Mouse (Mus musculus): ENCODE measurements around the gene Sfmbt1. TPM values are rescaled to one million over a fixed set of nuclear protein-coding genes. Genes with fewer than 3 reads are reported as not detected.

Sfmbt1 gene
- polyA plus RNA-seq (2015; fragmentation: Nextera tagmentation; extraction: Ambion mirVana), result 15.0 and 15.8 TPM in 2 replicates

GRCm38 (mm10) chr14:30714799-30715617 is at the start of gene Sfmbt1:
TSS of gene Sfmbt1 (plus strand) at chr14:30714849.
- no peaks in the 10 kb centered on the region for H3K9me3 ChIP-seq (ENCODE audit: low read length)
- no peaks in the 10 kb centered on the region for H3K36me3 ChIP-seq (replicated peaks; ENCODE audit: insufficient read depth, low read length)
- peaks cover 17% of the 10 kb centered on the region for H3K4me1 ChIP-seq (ENCODE audit: insufficient read depth)
- ATAC-seq, result peak; percentile 40
- peaks cover 4% of the 10 kb centered on the region; the same call in 1 of the 2 replicates for H3K27me3 ChIP-seq (ENCODE audit: insufficient read depth, low read length)
- peak within 1 kb of the TSS; percentile 89 for H3K27ac ChIP-seq (ENCODE audit: low read depth)
- peak within 1 kb of the TSS; percentile 96 for H3K9ac ChIP-seq (replicated peaks)
- H3K4me2 ChIP-seq (ENCODE audit: low read depth, low read length), result peak within 1 kb of the TSS; percentile 95
- TF ChIP-seq EP300 (IDR thresholded peaks at IDR 0.05; ENCODE audit: low read depth), result no peak
- no peak for TF ChIP-seq CTCF (IDR thresholded peaks at IDR 0.05; ENCODE audit: low read depth)
- peak within 1 kb of the TSS; percentile 64 for H3K4me3 ChIP-seq (ENCODE audit: low read depth, low read length)
- peak; percentile 83 for DNase-seq
- WGBS (ENCODE audit: insufficient replicate concordance), result 3% methylated on average over 70 of the region's 87 CpGs

- Histone ChIP-seq H3K27ac (ENCODE audit: low read depth) (no peak overlapping the region), H3K9ac (replicated peaks) (no peak overlapping the region), H3K36me3 (replicated peaks; ENCODE audit: insufficient read depth, low read length) (peaks cover 60% of the 10 kb centered on the region), H3K27me3 (ENCODE audit: insufficient read depth, low read length) (no peaks in the 10 kb centered on the region), H3K9me3 (ENCODE audit: low read length) (no peaks in the 10 kb centered on the region), H3K4me3 (ENCODE audit: low read depth, low read length) (no peak overlapping the region), H3K4me2 (ENCODE audit: low read depth, low read length) (no peak overlapping the region), H3K4me1 (ENCODE audit: insufficient read depth) (no peaks in the 10 kb centered on the region; the same call in 1 of the 2 replicates)
- TF ChIP-seq CTCF (IDR thresholded peaks at IDR 0.05; ENCODE audit: low read depth), result no peak
- TF ChIP-seq EP300 (IDR thresholded peaks at IDR 0.05; ENCODE audit: low read depth), result no peak
- 72% methylated on average over 3 of the region's 3 CpGs for WGBS (ENCODE audit: insufficient replicate concordance)
- ATAC-seq (no peak), DNase-seq (no peak)
Observed at GRCm38 (mm10) chr14:30666061-30666460, 48.6 kb upstream of the Sfmbt1 start.

- no peak overlapping the region for H3K9ac ChIP-seq (replicated peaks)
- no peak for DNase-seq
- H3K27me3 ChIP-seq (ENCODE audit: insufficient read depth, low read length), result no peaks in the 10 kb centered on the region
- H3K4me3 ChIP-seq (ENCODE audit: low read depth, low read length), result no peak overlapping the region
- no peak overlapping the region for H3K4me2 ChIP-seq (ENCODE audit: low read depth, low read length)
- H3K36me3 ChIP-seq (replicated peaks; ENCODE audit: insufficient read depth, low read length), result peaks cover 55% of the 10 kb centered on the region
- TF ChIP-seq EP300 (IDR thresholded peaks at IDR 0.05; ENCODE audit: low read depth) (no peak), CTCF (IDR thresholded peaks at IDR 0.05; ENCODE audit: low read depth) (no peak)
- H3K9me3 ChIP-seq (ENCODE audit: low read length), result no peaks in the 10 kb centered on the region
- H3K27ac ChIP-seq (ENCODE audit: low read depth), result no peak overlapping the region
- ATAC-seq, result no peak
- H3K4me1 ChIP-seq (ENCODE audit: insufficient read depth), result no peaks in the 10 kb centered on the region; the same call in 1 of the 2 replicates
- 81% methylated on average over 4 of the region's 4 CpGs for WGBS (ENCODE audit: insufficient replicate concordance)
Observed at GRCm38 (mm10) chr14:30666604-30667003, 48.0 kb upstream of the Sfmbt1 start.

GRCm38 (mm10) chr14:30670161-30670560 is 44.5 kb upstream of the Sfmbt1 start:
- no peaks in the 10 kb centered on the region for H3K27me3 ChIP-seq (ENCODE audit: insufficient read depth, low read length)
- ATAC-seq (no peak), DNase-seq (no peak)
- no peak overlapping the region for H3K9ac ChIP-seq (replicated peaks)
- no peak overlapping the region for H3K4me2 ChIP-seq (ENCODE audit: low read depth, low read length)
- no peak overlapping the region for H3K27ac ChIP-seq (ENCODE audit: low read depth)
- 88% methylated on average over 6 of the region's 6 CpGs for WGBS (ENCODE audit: insufficient replicate concordance)
- TF ChIP-seq CTCF (IDR thresholded peaks at IDR 0.05; ENCODE audit: low read depth) (no peak), EP300 (IDR thresholded peaks at IDR 0.05; ENCODE audit: low read depth) (no peak)
- no peak overlapping the region for H3K4me3 ChIP-seq (ENCODE audit: low read depth, low read length)
- H3K36me3 ChIP-seq (replicated peaks; ENCODE audit: insufficient read depth, low read length), result peaks cover 45% of the 10 kb centered on the region
- H3K9me3 ChIP-seq (ENCODE audit: low read length), result no peaks in the 10 kb centered on the region
- H3K4me1 ChIP-seq (ENCODE audit: insufficient read depth), result no peaks in the 10 kb centered on the region; the same call in 1 of the 2 replicates

GRCm38 (mm10) chr14:30671095-30671985 is 43.3 kb upstream of the Sfmbt1 start:
- ATAC-seq, result peak; percentile 15; the same call in 1 of the 2 replicates
- H3K9me3 ChIP-seq (ENCODE audit: low read length), result no peaks in the 10 kb centered on the region
- no peaks in the 10 kb centered on the region; the same call in 1 of the 2 replicates for H3K4me1 ChIP-seq (ENCODE audit: insufficient read depth)
- no peaks in the 10 kb centered on the region for H3K27me3 ChIP-seq (ENCODE audit: insufficient read depth, low read length)
- no peak overlapping the region for H3K9ac ChIP-seq (replicated peaks)
- no peak for TF ChIP-seq EP300 (IDR thresholded peaks at IDR 0.05; ENCODE audit: low read depth)
- TF ChIP-seq CTCF (IDR thresholded peaks at IDR 0.05; ENCODE audit: low read depth), result no peak
- no peak for DNase-seq
- no peak overlapping the region for H3K4me3 ChIP-seq (ENCODE audit: low read depth, low read length)
- H3K36me3 ChIP-seq (replicated peaks; ENCODE audit: insufficient read depth, low read length), result peaks cover 39% of the 10 kb centered on the region
- H3K27ac ChIP-seq (ENCODE audit: low read depth), result peak overlapping the region; percentile 69
- WGBS (ENCODE audit: insufficient replicate concordance), result 63% methylated on average over 15 of the region's 15 CpGs
- peak overlapping the region; percentile 24; the same call in 1 of the 2 replicates for H3K4me2 ChIP-seq (ENCODE audit: low read depth, low read length)

- TF ChIP-seq EP300 (IDR thresholded peaks at IDR 0.05; ENCODE audit: low read depth) (no peak), CTCF (IDR thresholded peaks at IDR 0.05; ENCODE audit: low read depth) (peak; percentile 95)
- H3K4me1 ChIP-seq (ENCODE audit: insufficient read depth), result no peaks in the 10 kb centered on the region; the same call in 1 of the 2 replicates
- no peaks in the 10 kb centered on the region for H3K9me3 ChIP-seq (ENCODE audit: low read length)
- H3K27ac ChIP-seq (ENCODE audit: low read depth), result no peak overlapping the region
- H3K27me3 ChIP-seq (ENCODE audit: insufficient read depth, low read length), result no peaks in the 10 kb centered on the region
- H3K4me3 ChIP-seq (ENCODE audit: low read depth, low read length), result no peak overlapping the region
- 10% methylated on average over 3 of the region's 3 CpGs for WGBS (ENCODE audit: insufficient replicate concordance)
- peak overlapping the region; percentile 24; the same call in 1 of the 2 replicates for H3K4me2 ChIP-seq (ENCODE audit: low read depth, low read length)
- ATAC-seq (peak; percentile 83), DNase-seq (peak; percentile 89)
- no peak overlapping the region for H3K9ac ChIP-seq (replicated peaks)
- H3K36me3 ChIP-seq (replicated peaks; ENCODE audit: insufficient read depth, low read length), result peaks cover 41% of the 10 kb centered on the region
Observed at GRCm38 (mm10) chr14:30671986-30672312, 42.7 kb upstream of the Sfmbt1 start.
